Mouse (Mus musculus) ES-Bruce4 (cell line): ENCODE results near the gene Kcnma1. TPM values are rescaled to one million over a fixed set of nuclear protein-coding genes. Genes with fewer than 3 reads are reported as not detected.

Experiments used
- H3K27ac ChIP-seq: 2 replicates; pipeline ENCODE4 v1.5.1; 2012; ENCODE audit warnings: low read length, inconsistent platforms; ENCODE audit not compliant: insufficient read depth
- H3K27me3 ChIP-seq: 2 replicates; pipeline ENCODE4 v1.6.1; 2012; ENCODE audit warnings: mild to moderate bottlenecking, low read length, inconsistent platforms; ENCODE audit not compliant: control insufficient read depth, poor library complexity, insufficient read depth, severe bottlenecking
- H3K36me3 ChIP-seq: 2 replicates; pipeline ENCODE4 v1.6.1; 2012; ENCODE audit warnings: inconsistent platforms, mild to moderate bottlenecking, low read length, moderate library complexity; ENCODE audit not compliant: control insufficient read depth, poor library complexity, insufficient read depth, severe bottlenecking
- H3K4me1 ChIP-seq: one replicate; pipeline ENCODE4 v1.8.1; 2011; ENCODE audit warnings: low read length; ENCODE audit not compliant: control insufficient read depth, insufficient read depth
- H3K4me3 ChIP-seq: 2 replicates; pipeline ENCODE4 v1.5.1; 2011; ENCODE audit warnings: low read depth, mild to moderate bottlenecking, low read length
- H3K9ac ChIP-seq: 2 replicates; pipeline ENCODE4 v1.6.1; 2012; ENCODE audit warnings: low read depth, mild to moderate bottlenecking, inconsistent platforms; ENCODE audit not compliant: poor library complexity, severe bottlenecking
- H3K9me3 ChIP-seq: replicated peaks from 2 replicates; pipeline ENCODE4 v1.6.1; 2012; ENCODE audit warnings: mild to moderate bottlenecking, low read length, inconsistent platforms; ENCODE audit not compliant: control insufficient read depth, poor library complexity, insufficient read depth, severe bottlenecking
- CTCF ChIP-seq: IDR thresholded peaks from one replicate; pipeline ENCODE4 v1.8.1; 2011; ENCODE audit warnings: low read depth, low read length
- EP300 ChIP-seq: IDR thresholded peaks from 2 replicates; pipeline ENCODE4 v1.6.1; 2011; ENCODE audit warnings: low read depth, low read length; ENCODE audit not compliant: insufficient read depth
- POLR2A ChIP-seq: IDR thresholded peaks from one replicate; pipeline ENCODE4 v1.8.1; 2011; ENCODE audit warnings: low read length; ENCODE audit not compliant: insufficient read depth
- polyA plus RNA-seq: library from polyadenylated mRNA; stranded (reverse); fragments of >200 nt; gene quantifications from 2 replicates; pipeline ENCODE4 v1.2.4, GENCODE M21; 2011; ENCODE audit warnings: low read depth; ENCODE audit not compliant: missing spikeins, insufficient read depth, insufficient read length

Gene Kcnma1
- polyA plus RNA-seq, 1 experiment: 1.8 TPM

GRCm38 (mm10) chr14:23575951-23576350, 438.3 kb downstream of the Kcnma1 start:
- Histone ChIP-seq H3K9ac (no peak overlapping the region), H3K27me3 (no peaks in the 10 kb centered on the region; the same call in 1 of the 2 replicates), H3K4me3 (no peak overlapping the region), H3K4me1 (no peaks in the 10 kb centered on the region), H3K9me3 (no peaks in the 10 kb centered on the region), H3K36me3 (no peaks in the 10 kb centered on the region), H3K27ac (no peak overlapping the region)
- TF ChIP-seq CTCF (peak; percentile 15), POLR2A (no peak)

- Histone ChIP-seq H3K4me1 (no peaks in the 10 kb centered on the region), H3K9ac (no peak overlapping the region), H3K27ac (no peak overlapping the region), H3K27me3 (no peaks in the 10 kb centered on the region; the same call in 1 of the 2 replicates), H3K36me3 (no peaks in the 10 kb centered on the region), H3K9me3 (no peaks in the 10 kb centered on the region), H3K4me3 (no peak overlapping the region)
- TF ChIP-seq POLR2A (no peak), CTCF (no peak), EP300 (no peak)
Observed at GRCm38 (mm10) chr14:23574136-23574535, 440.2 kb downstream of the Kcnma1 start.

GRCm38 (mm10) chr14:23573385-23573784, 440.9 kb downstream of the Kcnma1 start:
- H3K27me3 ChIP-seq: no peaks in the 10 kb centered on the region; the same call in 1 of the 2 replicates
- no peak for TF ChIP-seq EP300
- TF ChIP-seq POLR2A: no peak
- TF ChIP-seq CTCF: no peak
- H3K27ac ChIP-seq: no peak overlapping the region
- H3K4me1 ChIP-seq: no peaks in the 10 kb centered on the region
- H3K36me3 ChIP-seq: no peaks in the 10 kb centered on the region
- no peaks in the 10 kb centered on the region for H3K9me3 ChIP-seq
- no peak overlapping the region for H3K4me3 ChIP-seq
- H3K9ac ChIP-seq: no peak overlapping the region

- Histone ChIP-seq H3K4me1 (no peaks in the 10 kb centered on the region), H3K4me3 (no peak overlapping the region), H3K9me3 (no peaks in the 10 kb centered on the region), H3K36me3 (no peaks in the 10 kb centered on the region), H3K9ac (no peak overlapping the region), H3K27ac (no peak overlapping the region), H3K27me3 (no peaks in the 10 kb centered on the region; the same call in none of the 2 replicates)
- TF ChIP-seq EP300 (no peak), CTCF (no peak), POLR2A (no peak)
Observed at GRCm38 (mm10) chr14:23572778-23573177, 441.5 kb downstream of the Kcnma1 start.

GRCm38 (mm10) chr14:23570251-23570650, 444.0 kb downstream of the Kcnma1 start:
- H3K4me1 ChIP-seq: no peaks in the 10 kb centered on the region
- H3K4me3 ChIP-seq: no peak overlapping the region
- H3K9ac ChIP-seq: no peak overlapping the region
- no peak overlapping the region for H3K27ac ChIP-seq
- H3K36me3 ChIP-seq: no peaks in the 10 kb centered on the region
- 0 out of 2 replicates have a peak, but pooled peaks cover 5% of the 10 kb centered on the region for H3K9me3 ChIP-seq
- TF ChIP-seq EP300 (no peak), POLR2A (no peak), CTCF (no peak)
- H3K27me3 ChIP-seq: peaks cover 2% of the 10 kb centered on the region

- no peaks in the 10 kb centered on the region for H3K36me3 ChIP-seq
- H3K9me3 ChIP-seq: 0 out of 2 replicates have a peak, but pooled peaks cover 5% of the 10 kb centered on the region
- no peak overlapping the region for H3K4me3 ChIP-seq
- no peak overlapping the region for H3K9ac ChIP-seq
- H3K27ac ChIP-seq: no peak overlapping the region
- peaks cover 5% of the 10 kb centered on the region for H3K27me3 ChIP-seq
- peaks cover 2% of the 10 kb centered on the region for H3K4me1 ChIP-seq
- no peak for TF ChIP-seq POLR2A
- no peak for TF ChIP-seq CTCF
- no peak for TF ChIP-seq EP300
Observed at GRCm38 (mm10) chr14:23565931-23566330, 448.4 kb downstream of the Kcnma1 start.
